Mouse (Mus musculus) lung, postnatal 0 days (tissue): ENCODE measurements at regions not wholly inside any gene's neighbourhood (a gene's known extent, or its start where the extent isn't known, plus 50 kb on each side); places are given as distances from the start of the nearest gene placed in this dataset.
A peak's percentile ranks its signal among the peaks of the same experiment; 100 is the strongest.

ENCODE experiments used
- ATAC-seq: fragments of 200-750 bp; cut with Nextera tagmentation; 2 replicates; pipeline ENCODE4 v1.8.0; 2017; ENCODE audit warnings: moderate library complexity
- DNase-seq: peaks from one replicate; pipeline ENCODE4 v3.0.0-alpha.2; 2016; ENCODE audit warnings: low spot score
- H3K27ac ChIP-seq: fragments of 300-500 bp; sonication (generic); 2 replicates; pipeline ENCODE4 v1.5.1; 2014; ENCODE audit warnings: antibody characterized with exemption, mild to moderate bottlenecking, low read length, mixed read lengths
- H3K27me3 ChIP-seq: fragments of 300-500 bp; sonication (generic); replicated peaks from 2 replicates; pipeline ENCODE4 v1.6.1; 2014; ENCODE audit warnings: low read length, mixed read lengths; ENCODE audit not compliant: insufficient read depth
- H3K36me3 ChIP-seq: fragments of 300-500 bp; sonication (generic); 2 replicates; pipeline ENCODE4 v1.6.1; 2014; ENCODE audit warnings: low read length, mixed read lengths; ENCODE audit not compliant: insufficient read depth
- H3K4me1 ChIP-seq: fragments of 300-500 bp; sonication (generic); 2 replicates; pipeline ENCODE4 v1.6.1; 2014; ENCODE audit warnings: antibody characterized with exemption, low read depth, low read length, mixed read lengths; ENCODE audit not compliant: insufficient read depth
- H3K4me2 ChIP-seq: fragments of 300-500 bp; sonication (generic); replicated peaks from 2 replicates; pipeline ENCODE4 v1.6.1; 2014; ENCODE audit warnings: low read depth, mild to moderate bottlenecking, low read length, moderate library complexity, mixed read lengths
- H3K4me3 ChIP-seq: fragments of 300-500 bp; sonication (generic); 2 replicates; pipeline ENCODE4 v1.5.1; 2014; ENCODE audit warnings: low read depth, low read length
- H3K9ac ChIP-seq: fragments of 300-500 bp; sonication (generic); replicated peaks from 2 replicates; pipeline ENCODE4 v1.6.1; 2014; ENCODE audit warnings: low read depth, mild to moderate bottlenecking
- H3K9me3 ChIP-seq: fragments of 300-500 bp; sonication (generic); 2 replicates; pipeline ENCODE4 v1.6.1; 2016; ENCODE audit warnings: low read length, mixed read lengths
- CTCF ChIP-seq: IDR thresholded peaks from 2 replicates; pipeline ENCODE4 v1.5.1; 2016; ENCODE audit warnings: antibody characterized with exemption, mild to moderate bottlenecking
- EP300 ChIP-seq: IDR thresholded peaks from 2 replicates; pipeline ENCODE4 v1.6.1; 2016; ENCODE audit warnings: antibody characterized with exemption, mild to moderate bottlenecking, control low read depth
- WGBS: fragments of 180-500 bp; shearing (Covaris S2); extraction: QIAGEN DNeasy Blood & Tissue Kit; methylation state at CpG from one replicate; pipeline ENCODE4 v1.1.7; 2014; 5-methylcytosine and 5-hydroxymethylcytosine counted together

DNA sequence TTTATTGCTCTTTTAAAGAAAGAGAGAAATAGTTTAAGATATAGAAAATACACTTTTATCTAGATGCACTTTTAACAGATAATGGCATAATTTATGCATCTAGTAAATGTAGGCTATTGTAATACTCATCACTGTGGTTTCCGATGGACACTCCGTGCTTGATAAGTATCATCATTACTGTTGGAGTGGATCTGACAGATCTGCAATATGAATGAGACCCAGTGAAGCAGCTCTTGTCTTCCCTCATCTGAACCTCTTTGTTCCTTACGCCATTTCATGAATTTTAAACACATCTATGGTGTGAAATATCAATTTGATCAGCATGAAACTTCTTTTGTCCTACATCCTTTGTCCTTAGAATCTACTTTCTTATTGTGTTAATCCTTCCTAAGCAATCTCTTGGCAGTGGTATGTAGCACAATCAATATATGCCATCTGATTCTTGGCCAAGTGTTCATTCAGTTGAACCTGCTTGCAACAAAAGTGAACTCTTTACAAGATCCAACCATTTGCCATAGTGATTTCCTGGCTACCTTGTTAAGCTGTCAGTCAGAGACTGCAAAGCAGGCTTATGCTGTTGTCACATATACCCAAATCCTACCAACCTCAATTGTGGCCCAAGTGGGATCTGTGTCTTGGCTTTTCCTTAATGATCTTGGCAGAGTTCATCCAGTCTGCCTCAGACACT lies 452.0 kb upstream of the Dab2 start:
- no peak overlapping the region for H3K27ac ChIP-seq
- no peak overlapping the region for H3K4me3 ChIP-seq
- DNase-seq (no peak), ATAC-seq (no peak)
- TF ChIP-seq CTCF = no peak
- no peak for TF ChIP-seq EP300
- 89% methylated on average over 3 of the region's 3 CpGs for WGBS
- no peak overlapping the region for H3K4me2 ChIP-seq
- no peaks in the 10 kb centered on the region for H3K9me3 ChIP-seq
- no peaks in the 10 kb centered on the region for H3K36me3 ChIP-seq
- H3K27me3 ChIP-seq = no peaks in the 10 kb centered on the region
- no peaks in the 10 kb centered on the region for H3K4me1 ChIP-seq
- no peak overlapping the region for H3K9ac ChIP-seq

DNA sequence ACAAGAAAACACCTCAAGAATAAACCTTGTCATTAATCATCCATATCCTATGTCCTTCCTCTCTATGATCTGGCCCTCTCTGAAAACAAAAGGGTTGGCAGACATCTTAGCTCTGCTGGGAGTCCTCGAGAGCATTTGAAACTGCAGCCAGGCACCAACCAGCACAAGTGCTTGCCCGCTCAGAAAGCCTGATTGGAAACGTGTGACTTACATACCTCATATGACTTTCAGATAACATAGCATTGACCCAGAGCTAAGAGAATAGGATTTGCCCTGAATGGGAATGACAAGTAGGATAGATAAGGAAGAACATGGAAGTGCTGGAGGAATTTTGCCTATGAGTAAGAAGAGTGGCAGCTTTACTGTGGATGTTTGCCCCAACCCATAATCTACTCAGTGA lies 447.1 kb upstream of the Dab2 start:
- Histone ChIP-seq H3K9ac (no peak overlapping the region), H3K4me3 (no peak overlapping the region), H3K27ac (no peak overlapping the region), H3K4me2 (no peak overlapping the region), H3K9me3 (no peaks in the 10 kb centered on the region), H3K4me1 (no peaks in the 10 kb centered on the region), H3K27me3 (no peaks in the 10 kb centered on the region), H3K36me3 (no peaks in the 10 kb centered on the region)
- DNase-seq (no peak), ATAC-seq (no peak)
- TF ChIP-seq EP300 (no peak), CTCF (no peak)
- WGBS = 50% methylated on average over 3 of the region's 3 CpGs

- ATAC-seq = no peak
- DNase-seq = no peak
- Histone ChIP-seq H3K36me3 (no peaks in the 10 kb centered on the region), H3K4me1 (no peaks in the 10 kb centered on the region), H3K9ac (no peak overlapping the region), H3K27ac (no peak overlapping the region), H3K4me3 (no peak overlapping the region), H3K4me2 (no peak overlapping the region), H3K9me3 (no peaks in the 10 kb centered on the region), H3K27me3 (no peaks in the 10 kb centered on the region)
- 36% methylated on average over 12 of the region's 12 CpGs for WGBS
- no peak for TF ChIP-seq CTCF
- TF ChIP-seq EP300 = no peak
Observed at GRCm38 (mm10) chr15:5869289-5869688, 430.3 kb upstream of the Dab2 start.

GRCm38 (mm10) chr15:5869866-5870265 lies 429.7 kb upstream of the Dab2 start:
- TF ChIP-seq CTCF (no peak), EP300 (no peak)
- H3K4me2 ChIP-seq = no peak overlapping the region
- no peak for DNase-seq
- no peak overlapping the region for H3K9ac ChIP-seq
- no peaks in the 10 kb centered on the region for H3K9me3 ChIP-seq
- ATAC-seq = no peak
- 61% methylated on average over 2 of the region's 2 CpGs for WGBS
- H3K27me3 ChIP-seq = no peaks in the 10 kb centered on the region
- no peak overlapping the region for H3K4me3 ChIP-seq
- H3K36me3 ChIP-seq = no peaks in the 10 kb centered on the region
- H3K27ac ChIP-seq = no peak overlapping the region
- H3K4me1 ChIP-seq = no peaks in the 10 kb centered on the region

DNA sequence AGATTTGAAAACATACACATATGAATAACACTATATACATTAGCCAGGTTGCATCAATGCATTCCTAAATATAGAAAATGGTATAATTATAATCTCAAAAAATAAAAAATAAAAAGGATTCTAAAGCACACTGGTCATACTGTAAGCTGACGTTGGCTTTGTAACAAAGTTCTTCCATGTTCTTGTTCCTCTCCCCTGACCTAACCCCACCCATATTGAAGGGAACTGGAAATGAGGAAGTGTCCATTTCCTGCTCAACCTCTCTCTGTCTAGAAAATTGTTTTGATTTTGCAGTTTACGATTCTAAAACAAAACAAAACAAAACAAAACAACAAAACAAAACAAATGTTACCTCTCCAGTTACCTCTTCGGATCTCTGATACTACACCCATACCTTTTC lies 427.5 kb upstream of the Dab2 start:
- TF ChIP-seq CTCF (no peak), EP300 (no peak)
- Histone ChIP-seq H3K27me3 (no peaks in the 10 kb centered on the region), H3K36me3 (no peaks in the 10 kb centered on the region), H3K4me1 (no peaks in the 10 kb centered on the region), H3K9me3 (no peaks in the 10 kb centered on the region), H3K4me2 (no peak overlapping the region), H3K9ac (no peak overlapping the region), H3K27ac (no peak overlapping the region), H3K4me3 (no peak overlapping the region)
- no peak for ATAC-seq
- DNase-seq = peak; percentile 20
- WGBS = 73% methylated on average over 3 of the region's 3 CpGs

DNA sequence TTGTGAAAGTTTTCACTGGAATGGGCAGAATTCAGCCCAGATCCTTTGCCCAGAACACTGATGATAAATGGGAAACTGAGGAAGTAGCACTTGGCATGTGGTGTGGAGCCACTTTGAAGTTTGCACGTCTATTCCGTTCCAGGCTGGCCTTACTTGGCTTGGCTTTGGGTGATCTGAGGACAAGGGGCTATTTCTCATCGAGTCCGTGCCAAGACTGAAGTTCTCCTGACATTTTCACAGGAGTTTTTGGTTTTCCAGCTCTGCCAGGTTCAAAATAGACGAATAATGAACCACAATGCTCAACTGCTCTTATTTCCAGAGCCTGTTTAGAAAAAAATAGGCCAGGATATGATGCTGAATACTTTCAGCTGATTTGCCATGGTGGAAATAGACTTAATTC lies 421.8 kb upstream of the Dab2 start:
- H3K4me3 ChIP-seq = no peak overlapping the region
- H3K9me3 ChIP-seq = no peaks in the 10 kb centered on the region
- ATAC-seq (no peak), DNase-seq (no peak)
- no peaks in the 10 kb centered on the region for H3K4me1 ChIP-seq
- 73% methylated on average over 5 of the region's 5 CpGs for WGBS
- no peak overlapping the region for H3K9ac ChIP-seq
- no peak overlapping the region for H3K27ac ChIP-seq
- H3K27me3 ChIP-seq = no peaks in the 10 kb centered on the region
- TF ChIP-seq EP300 (no peak), CTCF (no peak)
- H3K4me2 ChIP-seq = no peak overlapping the region
- no peaks in the 10 kb centered on the region for H3K36me3 ChIP-seq

- Histone ChIP-seq H3K9ac (no peak overlapping the region), H3K4me2 (no peak overlapping the region), H3K9me3 (no peaks in the 10 kb centered on the region), H3K27ac (no peak overlapping the region), H3K4me1 (no peaks in the 10 kb centered on the region), H3K36me3 (no peaks in the 10 kb centered on the region), H3K4me3 (no peak overlapping the region), H3K27me3 (no peaks in the 10 kb centered on the region)
- TF ChIP-seq CTCF = no peak
- TF ChIP-seq EP300 = no peak
- no peak for DNase-seq
- WGBS = 76% methylated on average over 3 of the region's 3 CpGs
- no peak for ATAC-seq
Observed at GRCm38 (mm10) chr15:5891188-5891587, 408.4 kb upstream of the Dab2 start.
